Mouse (Mus musculus): ENCODE data around the gene Jmjd6. TPM values are rescaled to one million over a fixed set of nuclear protein-coding genes. Genes with fewer than 3 reads are reported as not detected.
A peak's percentile ranks its signal among the peaks of the same experiment; 100 is the strongest.

The Jmjd6 gene
- polyA plus RNA-seq, 1 experiment = 34.8 TPM

- 79% methylated on average over 4 of the region's 4 CpGs for WGBS
- H3K4me3 ChIP-seq (replicated peaks; ENCODE audit: insufficient read depth, low read depth, low read length) = no peak overlapping the region
- no peak overlapping the region for H3K27ac ChIP-seq (ENCODE audit: insufficient read depth, low read length)
- no peak for DNase-seq
- H3K27me3 ChIP-seq (ENCODE audit: control insufficient read depth, insufficient read depth, low read length) = no peaks in the 10 kb centered on the region
- H3K4me1 ChIP-seq (ENCODE audit: control insufficient read depth, insufficient read depth, low read length) = peaks cover 16% of the 10 kb centered on the region
- TF ChIP-seq POLR2A (IDR thresholded peaks at IDR 0.05; ENCODE audit: borderline replicate concordance, insufficient read depth, low read length) (no peak), CTCF (IDR thresholded peaks at IDR 0.05; ENCODE audit: borderline replicate concordance, insufficient read depth, low read depth, low read length) (no peak)
These were observed 2.5 kb downstream of the Jmjd6 start for GRCm38 (mm10) chr11:116840748-116841147.

- WGBS = 64% methylated on average over 7 of the region's 7 CpGs
- no peaks in the 10 kb centered on the region for H3K27me3 ChIP-seq (ENCODE audit: control insufficient read depth, insufficient read depth, low read length)
- peaks cover 16% of the 10 kb centered on the region for H3K4me1 ChIP-seq (ENCODE audit: control insufficient read depth, insufficient read depth, low read length)
- TF ChIP-seq POLR2A (IDR thresholded peaks at IDR 0.05; ENCODE audit: borderline replicate concordance, insufficient read depth, low read length) (no peak), CTCF (IDR thresholded peaks at IDR 0.05; ENCODE audit: borderline replicate concordance, insufficient read depth, low read depth, low read length) (no peak)
- no peak for DNase-seq
- H3K4me3 ChIP-seq (replicated peaks; ENCODE audit: insufficient read depth, low read depth, low read length) = no peak overlapping the region
- H3K27ac ChIP-seq (ENCODE audit: insufficient read depth, low read length) = no peak overlapping the region
These were observed 3.6 kb downstream of the Jmjd6 start for GRCm38 (mm10) chr11:116839601-116840000.

GRCm38 (mm10) chr11:116838936-116839335 is 4.3 kb downstream of the Jmjd6 start:
- H3K27me3 ChIP-seq (ENCODE audit: control insufficient read depth, insufficient read depth, low read length) = no peaks in the 10 kb centered on the region
- no peak overlapping the region for H3K4me3 ChIP-seq (replicated peaks; ENCODE audit: insufficient read depth, low read depth, low read length)
- H3K4me1 ChIP-seq (ENCODE audit: control insufficient read depth, insufficient read depth, low read length) = peaks cover 16% of the 10 kb centered on the region
- no peak overlapping the region for H3K27ac ChIP-seq (ENCODE audit: insufficient read depth, low read length)
- DNase-seq = no peak
- WGBS = 81% methylated on average over 14 of the region's 14 CpGs
- TF ChIP-seq CTCF (IDR thresholded peaks at IDR 0.05; ENCODE audit: borderline replicate concordance, insufficient read depth, low read depth, low read length) (no peak), POLR2A (IDR thresholded peaks at IDR 0.05; ENCODE audit: borderline replicate concordance, insufficient read depth, low read length) (no peak)

GRCm38 (mm10) chr11:116837441-116837840 is 5.8 kb downstream of the Jmjd6 start:
- DNase-seq = no peak
- Histone ChIP-seq H3K4me3 (replicated peaks; ENCODE audit: insufficient read depth, low read depth, low read length) (no peak overlapping the region), H3K27me3 (ENCODE audit: control insufficient read depth, insufficient read depth, low read length) (no peaks in the 10 kb centered on the region), H3K27ac (ENCODE audit: insufficient read depth, low read length) (no peak overlapping the region), H3K4me1 (ENCODE audit: control insufficient read depth, insufficient read depth, low read length) (peaks cover 16% of the 10 kb centered on the region)
- TF ChIP-seq POLR2A (IDR thresholded peaks at IDR 0.05; ENCODE audit: borderline replicate concordance, insufficient read depth, low read length) = no peak
- WGBS = 86% methylated on average over 10 of the region's 10 CpGs

GRCm38 (mm10) chr11:116836283-116836682 is 7.0 kb downstream of the Jmjd6 start:
- Histone ChIP-seq H3K4me3 (replicated peaks; ENCODE audit: insufficient read depth, low read depth, low read length) (no peak overlapping the region), H3K27ac (ENCODE audit: insufficient read depth, low read length) (no peak overlapping the region), H3K4me1 (ENCODE audit: control insufficient read depth, insufficient read depth, low read length) (peaks cover 16% of the 10 kb centered on the region), H3K27me3 (ENCODE audit: control insufficient read depth, insufficient read depth, low read length) (no peaks in the 10 kb centered on the region)
- no peak for DNase-seq
- whole genome bisulfite sequencing = 82% methylated on average over 4 of the region's 4 CpGs
- TF ChIP-seq POLR2A (IDR thresholded peaks at IDR 0.05; ENCODE audit: borderline replicate concordance, insufficient read depth, low read length) (no peak), CTCF (IDR thresholded peaks at IDR 0.05; ENCODE audit: borderline replicate concordance, insufficient read depth, low read depth, low read length) (no peak)

GRCm38 (mm10) chr11:116834954-116835353 is 8.3 kb downstream of the Jmjd6 start:
- TF ChIP-seq POLR2A (IDR thresholded peaks at IDR 0.05; ENCODE audit: borderline replicate concordance, insufficient read depth, low read length) (no peak), CTCF (IDR thresholded peaks at IDR 0.05; ENCODE audit: borderline replicate concordance, insufficient read depth, low read depth, low read length) (no peak)
- H3K27ac ChIP-seq (ENCODE audit: insufficient read depth, low read length) = no peak overlapping the region
- peaks cover 4% of the 10 kb centered on the region for H3K4me1 ChIP-seq (ENCODE audit: control insufficient read depth, insufficient read depth, low read length)
- DNase-seq = no peak
- 89% methylated on average over 1 of the region's 1 CpGs for WGBS
- no peaks in the 10 kb centered on the region for H3K27me3 ChIP-seq (ENCODE audit: control insufficient read depth, insufficient read depth, low read length)
- H3K4me3 ChIP-seq (replicated peaks; ENCODE audit: insufficient read depth, low read depth, low read length) = no peak overlapping the region

GRCm38 (mm10) chr11:116832172-116832685 is 11.0 kb downstream of the Jmjd6 start:
- Histone ChIP-seq H3K4me1 (ENCODE audit: control insufficient read depth, insufficient read depth, low read length) (peaks cover 5% of the 10 kb centered on the region; the same call in 1 of the 2 replicates), H3K27ac (ENCODE audit: insufficient read depth, low read length) (no peak overlapping the region), H3K4me3 (replicated peaks; ENCODE audit: insufficient read depth, low read depth, low read length) (no peak overlapping the region), H3K27me3 (ENCODE audit: control insufficient read depth, insufficient read depth, low read length) (no peaks in the 10 kb centered on the region)
- DNase-seq = no peak
- WGBS = 43% methylated on average over 4 of the region's 4 CpGs
- TF ChIP-seq CTCF (IDR thresholded peaks at IDR 0.05; ENCODE audit: borderline replicate concordance, insufficient read depth, low read depth, low read length) (no peak), POLR2A (IDR thresholded peaks at IDR 0.05; ENCODE audit: borderline replicate concordance, insufficient read depth, low read length) (no peak)

GRCm38 (mm10) chr11:116827534-116828165 is 15.6 kb downstream of the Jmjd6 start, which contains the start of gene Mxra7:
TSS of gene Mxra7 (minus strand) at chr11:116828046.
- DNase-seq = peak; percentile 68 to 77
- 0 out of 2 replicates have a peak, but pooled peaks have one; percentile 21 for TF ChIP-seq POLR2A (IDR thresholded peaks at IDR 0.05; ENCODE audit: borderline replicate concordance, insufficient read depth, low read length)
- TF ChIP-seq CTCF (IDR thresholded peaks at IDR 0.05; ENCODE audit: borderline replicate concordance, insufficient read depth, low read depth, low read length) = no peak
- Histone ChIP-seq H3K27ac (ENCODE audit: insufficient read depth, low read length) (peak within 1 kb of the TSS; percentile 23; the same call in 1 of the 2 replicates), H3K4me1 (ENCODE audit: control insufficient read depth, insufficient read depth, low read length) (peaks cover 5% of the 10 kb centered on the region; the same call in 1 of the 2 replicates), H3K4me3 (replicated peaks; ENCODE audit: insufficient read depth, low read depth, low read length) (peak within 1 kb of the TSS; percentile 52), H3K27me3 (ENCODE audit: control insufficient read depth, insufficient read depth, low read length) (no peaks in the 10 kb centered on the region)
- 2% methylated on average over 70 of the region's 71 CpGs for WGBS

All from cerebellum, adult 2 months (tissue).